Mouse (Mus musculus) heart, adult 11 months (tissue): ENCODE data around the gene Vmn1r55.
"Not testable (repeated sequence)": the region's sequence is repeated elsewhere in the genome, so short reads cannot be mapped to it uniquely, and the experiment has no call there.

Experiments used
- DNase-seq: peaks from one replicate; pipeline ENCODE4 v3.0.0; 2022

The Vmn1r55 gene

GRCm38 (mm10) chr7:5081241-5081640 is 68.2 kb downstream of the Vmn1r55 start:
- DNase-seq: no peak

DNA sequence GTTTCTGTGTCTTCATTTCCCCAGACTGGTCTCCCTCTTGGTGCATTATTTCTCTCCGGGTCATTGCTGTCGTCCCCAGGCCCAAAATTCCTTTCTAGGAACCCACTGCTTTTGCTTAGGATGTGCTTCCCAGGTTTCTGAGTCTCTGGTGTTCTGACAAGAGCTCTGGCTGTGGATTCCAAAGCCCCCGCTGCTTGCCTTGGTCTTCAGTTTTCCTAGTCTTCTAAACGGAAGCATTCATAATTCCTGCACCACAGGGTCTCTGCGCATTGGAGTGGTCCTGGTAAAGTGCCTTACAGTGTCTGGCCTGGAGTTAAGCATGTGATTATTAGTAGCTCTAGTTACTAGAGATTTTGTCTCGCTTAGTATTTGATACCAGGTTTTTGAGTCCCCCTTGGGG is 68.7 kb downstream of the Vmn1r55 start:
- DNase-seq: no peak

- peak; percentile 99 for DNase-seq
Measured at GRCm38 (mm10) chr7:5080010-5080751, 69.3 kb downstream of the Vmn1r55 start, which contains the start of gene Epn1. TSS of gene Epn1 (plus strand) at chr7:5080235.

DNA sequence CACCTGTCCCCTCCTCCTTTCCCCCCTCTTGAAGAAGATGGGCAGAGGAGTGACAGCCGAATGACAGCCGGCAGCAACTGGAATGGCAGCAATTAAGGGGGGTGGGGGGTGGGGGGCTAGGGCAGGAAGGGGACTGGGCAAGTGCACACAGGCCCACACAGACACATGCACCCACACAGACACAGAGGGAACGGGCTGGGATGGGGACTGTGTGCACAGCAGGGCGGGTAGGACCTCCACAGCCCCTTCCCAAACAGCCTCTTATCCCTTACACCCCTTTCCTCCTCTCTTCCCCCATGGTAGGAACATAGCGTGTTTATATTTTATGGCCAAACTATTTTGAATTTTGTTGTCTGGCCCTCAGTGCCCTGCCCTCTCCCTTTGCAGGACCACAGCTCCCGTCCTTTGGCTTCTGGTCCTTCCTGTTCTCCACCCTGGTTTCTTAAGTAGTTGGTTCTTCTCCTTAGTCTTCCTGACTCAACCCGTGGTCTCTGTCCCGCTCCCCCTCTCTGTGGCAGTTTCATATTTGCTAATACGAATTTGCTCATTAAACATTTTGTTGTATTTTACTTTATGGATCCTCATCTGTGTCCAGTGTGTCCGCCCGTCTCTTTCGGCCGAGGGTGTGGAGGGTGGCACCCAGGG is 70.0 kb downstream of the Vmn1r55 start:
- not testable (repeated sequence) for DNase-seq
